Mouse (Mus musculus): ENCODE measurements around the gene Olfr419. TPM values are rescaled to one million over a fixed set of nuclear protein-coding genes. Genes with fewer than 3 reads are reported as not detected.

The Olfr419 gene
- polyA plus RNA-seq (2015; fragmentation: Illumina TruSeq; extraction: RNeasy Lipid Tissue Mini Kit (QIAGEN cat#74804); ENCODE audit: insufficient read depth, low read depth, low replicate concordance): not detected

DNA sequence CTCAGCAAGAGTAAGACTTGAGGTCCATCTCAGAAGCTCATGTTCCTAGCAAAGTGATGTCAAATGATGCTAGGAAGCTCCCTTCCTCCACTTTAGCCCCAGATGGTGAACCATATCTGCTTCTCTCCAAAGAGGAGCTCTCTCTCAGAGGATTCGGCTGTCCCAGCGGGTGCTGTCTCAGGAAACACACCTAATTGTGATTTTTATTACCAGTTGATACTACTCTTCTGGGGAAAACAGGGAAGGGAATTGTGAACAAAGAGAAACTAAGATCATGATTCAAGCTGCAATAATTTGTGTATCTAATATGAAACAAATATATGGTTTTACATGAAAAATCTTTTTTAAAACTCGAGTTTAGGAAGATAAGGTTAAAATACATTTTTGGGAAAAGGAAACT is at the start of gene Olfr419:
TSS of gene Olfr419 (minus strand) at position 101 of the 400 bp plus-strand sequence.

Other genes starting within 250 kb of the Olfr419 start
- 11.4 TPM for gene Ifi205, start 220.3 kb downstream of the Olfr419 start, polyA plus RNA-seq (2015; fragmentation: Illumina TruSeq; extraction: RNeasy Lipid Tissue Mini Kit (QIAGEN cat#74804); ENCODE audit: insufficient read depth, low read depth, low replicate concordance)
- not detected for gene Olfr433, start 211.4 kb downstream of the Olfr419 start, polyA plus RNA-seq (2015; fragmentation: Illumina TruSeq; extraction: RNeasy Lipid Tissue Mini Kit (QIAGEN cat#74804); ENCODE audit: insufficient read depth, low read depth, low replicate concordance)
- not detected for gene Olfr432, start 202.9 kb downstream of the Olfr419 start, polyA plus RNA-seq (2015; fragmentation: Illumina TruSeq; extraction: RNeasy Lipid Tissue Mini Kit (QIAGEN cat#74804); ENCODE audit: insufficient read depth, low read depth, low replicate concordance)
- gene Olfr430, start 185.5 kb downstream of the Olfr419 start, polyA plus RNA-seq (2015; fragmentation: Illumina TruSeq; extraction: RNeasy Lipid Tissue Mini Kit (QIAGEN cat#74804); ENCODE audit: insufficient read depth, low read depth, low replicate concordance): not detected
- gene Olfr429, start 167.7 kb downstream of the Olfr419 start, polyA plus RNA-seq (2015; fragmentation: Illumina TruSeq; extraction: RNeasy Lipid Tissue Mini Kit (QIAGEN cat#74804); ENCODE audit: insufficient read depth, low read depth, low replicate concordance): not detected
- gene Olfr427, start 155.2 kb downstream of the Olfr419 start, polyA plus RNA-seq (2015; fragmentation: Illumina TruSeq; extraction: RNeasy Lipid Tissue Mini Kit (QIAGEN cat#74804); ENCODE audit: insufficient read depth, low read depth, low replicate concordance): not detected
- gene Olfr231, start 130.9 kb downstream of the Olfr419 start, polyA plus RNA-seq (2015; fragmentation: Illumina TruSeq; extraction: RNeasy Lipid Tissue Mini Kit (QIAGEN cat#74804); ENCODE audit: insufficient read depth, low read depth, low replicate concordance): not detected
- not detected for gene Olfr424, start 120.5 kb downstream of the Olfr419 start, polyA plus RNA-seq (2015; fragmentation: Illumina TruSeq; extraction: RNeasy Lipid Tissue Mini Kit (QIAGEN cat#74804); ENCODE audit: insufficient read depth, low read depth, low replicate concordance)
- not detected for gene Olfr420, start 96.4 kb downstream of the Olfr419 start, polyA plus RNA-seq (2015; fragmentation: Illumina TruSeq; extraction: RNeasy Lipid Tissue Mini Kit (QIAGEN cat#74804); ENCODE audit: insufficient read depth, low read depth, low replicate concordance)
- 0.17 TPM for gene Spta1, start 79.3 kb downstream of the Olfr419 start, polyA plus RNA-seq (2015; fragmentation: Illumina TruSeq; extraction: RNeasy Lipid Tissue Mini Kit (QIAGEN cat#74804); ENCODE audit: insufficient read depth, low read depth, low replicate concordance)
- not detected for gene Mptx1, start 78.5 kb upstream of the Olfr419 start, polyA plus RNA-seq (2015; fragmentation: Illumina TruSeq; extraction: RNeasy Lipid Tissue Mini Kit (QIAGEN cat#74804); ENCODE audit: insufficient read depth, low read depth, low replicate concordance)
- not detected for gene Olfr417, start 113.1 kb upstream of the Olfr419 start, polyA plus RNA-seq (2015; fragmentation: Illumina TruSeq; extraction: RNeasy Lipid Tissue Mini Kit (QIAGEN cat#74804); ENCODE audit: insufficient read depth, low read depth, low replicate concordance)
- not detected for gene Olfr248, start 139.0 kb upstream of the Olfr419 start, polyA plus RNA-seq (2015; fragmentation: Illumina TruSeq; extraction: RNeasy Lipid Tissue Mini Kit (QIAGEN cat#74804); ENCODE audit: insufficient read depth, low read depth, low replicate concordance)
- not detected for gene Olfr414, start 172.0 kb upstream of the Olfr419 start, polyA plus RNA-seq (2015; fragmentation: Illumina TruSeq; extraction: RNeasy Lipid Tissue Mini Kit (QIAGEN cat#74804); ENCODE audit: insufficient read depth, low read depth, low replicate concordance)
- gene Olfr220, start 190.0 kb upstream of the Olfr419 start, polyA plus RNA-seq (2015; fragmentation: Illumina TruSeq; extraction: RNeasy Lipid Tissue Mini Kit (QIAGEN cat#74804); ENCODE audit: insufficient read depth, low read depth, low replicate concordance): not detected
- gene Fmn2, start 249.8 kb upstream of the Olfr419 start, polyA plus RNA-seq (2015; fragmentation: Illumina TruSeq; extraction: RNeasy Lipid Tissue Mini Kit (QIAGEN cat#74804); ENCODE audit: insufficient read depth, low read depth, low replicate concordance): 2.8 TPM